ENCODE assay signal across 8 mouse cellular contexts in genomic region chr19:36554046-36554784, GRCm38 (mm10). TPM values are rescaled to one million over a fixed set of nuclear protein-coding genes. Genes with fewer than 3 reads are reported as not detected.
DNase-seq lines count a peak whose midpoint lies in the region; ATAC-seq lines count a peak whose summit lies in the region.

Gene Hectd2, plus strand, starts transcription at chr19:36554639.

- H3K4me3 ChIP-seq in embryonic facial prominence, embryonic 14.5 days (ENCODE audit: low read depth, low read length): peak within 1 kb of the TSS; percentile 89
- peak within 1 kb of the TSS; percentile 89 for H3K4me3 ChIP-seq in heart, embryonic 10.5 days
- H3K4me3 ChIP-seq in kidney, embryonic 14.5 days (ENCODE audit: low read length): peak within 1 kb of the TSS; percentile 73
- H3K4me3 ChIP-seq in liver, embryonic 12.5 days: peak within 1 kb of the TSS; percentile 81
- H3K4me3 ChIP-seq in stomach, embryonic 15.5 days (replicated peaks): peak within 1 kb of the TSS; percentile 82

- peak within 1 kb of the TSS; percentile 90 for H3K9ac ChIP-seq in embryonic facial prominence, embryonic 14.5 days (ENCODE audit: low read depth, low read length)
- peak within 1 kb of the TSS; percentile 83 for H3K9ac ChIP-seq in kidney, embryonic 14.5 days (ENCODE audit: low read depth, low read length)
- H3K9ac ChIP-seq in liver, embryonic 12.5 days: peak within 1 kb of the TSS; percentile 78
- H3K9ac ChIP-seq in stomach, embryonic 15.5 days: peak within 1 kb of the TSS; percentile 83

- no peaks in the 10 kb centered on the region for H3K9me3 ChIP-seq in embryonic facial prominence, embryonic 14.5 days (ENCODE audit: control insufficient read depth, low read length)
- no peaks in the 10 kb centered on the region for H3K9me3 ChIP-seq in heart, embryonic 10.5 days
- H3K9me3 ChIP-seq in kidney, embryonic 14.5 days (ENCODE audit: control insufficient read depth, low read length): no peaks in the 10 kb centered on the region
- no peaks in the 10 kb centered on the region for H3K9me3 ChIP-seq in liver, embryonic 12.5 days (replicated peaks)
- no peaks in the 10 kb centered on the region for H3K9me3 ChIP-seq in stomach, embryonic 15.5 days

- DNase-seq in A20 (ENCODE audit: low read depth, low spot score): peak; percentile 49
- peak; percentile 78 for DNase-seq in adrenal gland, postnatal 14 days
- DNase-seq in embryonic facial prominence, embryonic 14.5 days (ENCODE audit: low spot score): peak; percentile 75
- DNase-seq in heart, embryonic 10.5 days (ENCODE audit: low spot score): peak; percentile 84
- DNase-seq in naive thymus-derived CD4-positive, alpha-beta T cell, adult 2 months (ENCODE audit: low read depth): peak; percentile 70

- H3K36me3 ChIP-seq in embryonic facial prominence, embryonic 14.5 days (ENCODE audit: control insufficient read depth, insufficient read depth, low read length): no peaks in the 10 kb centered on the region
- no peaks in the 10 kb centered on the region for H3K36me3 ChIP-seq in heart, embryonic 10.5 days
- H3K36me3 ChIP-seq in kidney, embryonic 14.5 days (ENCODE audit: control insufficient read depth, insufficient read depth, low read length): no peaks in the 10 kb centered on the region
- no peaks in the 10 kb centered on the region for H3K36me3 ChIP-seq in liver, embryonic 12.5 days
- no peaks in the 10 kb centered on the region for H3K36me3 ChIP-seq in stomach, embryonic 15.5 days

- H3K27me3 ChIP-seq in embryonic facial prominence, embryonic 14.5 days (replicated peaks; ENCODE audit: control insufficient read depth, insufficient read depth, low read length): peaks cover 12% of the 10 kb centered on the region; the same call in 1 of the 2 replicates
- H3K27me3 ChIP-seq in heart, embryonic 10.5 days (ENCODE audit: insufficient read depth, poor library complexity, severe bottlenecking): 0 out of 2 replicates have a peak, but pooled peaks cover 7% of the 10 kb centered on the region
- no peaks in the 10 kb centered on the region for H3K27me3 ChIP-seq in kidney, embryonic 14.5 days (ENCODE audit: control insufficient read depth, insufficient read depth, low read length)
- H3K27me3 ChIP-seq in liver, embryonic 12.5 days (replicated peaks): peaks cover 43% of the 10 kb centered on the region
- H3K27me3 ChIP-seq in stomach, embryonic 15.5 days (replicated peaks): no peaks in the 10 kb centered on the region

- no peaks in the 10 kb centered on the region; the same call in 1 of the 2 replicates for H3K4me1 ChIP-seq in embryonic facial prominence, embryonic 14.5 days (ENCODE audit: control insufficient read depth, insufficient read depth, low read length)
- H3K4me1 ChIP-seq in heart, embryonic 10.5 days: no peaks in the 10 kb centered on the region
- no peaks in the 10 kb centered on the region for H3K4me1 ChIP-seq in kidney, embryonic 14.5 days (ENCODE audit: control insufficient read depth, insufficient read depth, low read length)
- peaks cover 14% of the 10 kb centered on the region; the same call in 1 of the 2 replicates for H3K4me1 ChIP-seq in liver, embryonic 12.5 days
- H3K4me1 ChIP-seq in stomach, embryonic 15.5 days: no peaks in the 10 kb centered on the region

- H3K27ac ChIP-seq in embryonic facial prominence, embryonic 14.5 days (replicated peaks; ENCODE audit: low read depth, low read length): peak within 1 kb of the TSS; percentile 82
- peak within 1 kb of the TSS; percentile 96 for H3K27ac ChIP-seq in heart, embryonic 10.5 days
- no peak within 1 kb of the TSS for H3K27ac ChIP-seq in kidney, embryonic 14.5 days (ENCODE audit: low read depth, low read length)
- peak within 1 kb of the TSS; percentile 51; the same call in 1 of the 2 replicates for H3K27ac ChIP-seq in liver, embryonic 12.5 days
- H3K27ac ChIP-seq in stomach, embryonic 15.5 days: peak within 1 kb of the TSS; percentile 84

- H3K4me2 ChIP-seq in embryonic facial prominence, embryonic 14.5 days (ENCODE audit: low read depth, low read length): peak within 1 kb of the TSS; percentile 98
- peak within 1 kb of the TSS; percentile 64 for H3K4me2 ChIP-seq in kidney, embryonic 14.5 days (replicated peaks; ENCODE audit: low read depth, low read length)
- peak within 1 kb of the TSS; percentile 99 for H3K4me2 ChIP-seq in liver, embryonic 12.5 days
- peak within 1 kb of the TSS; percentile 98 for H3K4me2 ChIP-seq in stomach, embryonic 15.5 days

- ATAC-seq in embryonic facial prominence, embryonic 14.5 days (ENCODE audit: low read depth): peak; percentile 86
- ATAC-seq in kidney, embryonic 14.5 days (ENCODE audit: low FRiP score, low TSS enrichment): peak; percentile 93
- ATAC-seq in liver, embryonic 12.5 days: peak; percentile 70
- peak; percentile 86 for ATAC-seq in stomach, embryonic 15.5 days (ENCODE audit: insufficient read depth, low FRiP score, low read depth)

- WGBS in embryonic facial prominence, embryonic 14.5 days: 0% methylated on average over 39 of the region's 92 CpGs
- WGBS in heart, embryonic 10.5 days: 13% methylated on average over 92 of the region's 92 CpGs
- under 1% methylated on average over 61 of the region's 92 CpGs for WGBS in kidney, embryonic 14.5 days
- 2% methylated on average over 86 of the region's 92 CpGs for WGBS in liver, embryonic 12.5 days (ENCODE audit: insufficient replicate concordance)
- under 1% methylated on average over 86 of the region's 92 CpGs for WGBS in stomach, embryonic 15.5 days

RNA-seq across cellular contexts. Expression of gene Hectd2, which starts in this region (rescaled TPM):
- 3.1 and 4.1 TPM in 2 replicates for total RNA-seq in adrenal gland, postnatal 14 days (2021)
- 4.3 and 4.9 TPM in 2 replicates for polyA plus RNA-seq in embryonic facial prominence, embryonic 14.5 days (2014; fragmentation: Nextera tagmentation; extraction: Ambion mirVana)
- 6.7 and 11.4 TPM in 2 replicates for polyA plus RNA-seq in heart, embryonic 10.5 days (2016; fragmentation: Nextera tagmentation; extraction: Ambion mirVana)
- polyA plus RNA-seq in kidney, embryonic 14.5 days (2014; fragmentation: Nextera tagmentation; extraction: Ambion mirVana): 2.3 and 3.2 TPM in 2 replicates
- 0.82 and 0.96 TPM in 2 replicates for polyA plus RNA-seq in liver, embryonic 12.5 days (2016; fragmentation: Nextera tagmentation; extraction: Ambion mirVana)
- 4.5 and 5.3 TPM in 2 replicates for polyA plus RNA-seq in stomach, embryonic 15.5 days (2015; fragmentation: Nextera tagmentation; extraction: Ambion mirVana)

Comparison
In these comparisons a context has a peak if more than half of its experiments do, and no peak if none do; other contexts are left out.
1. Peak in ATAC-seq, H3K4me3 ChIP-seq, H3K27ac ChIP-seq, H3K9ac ChIP-seq and H3K4me2 ChIP-seq in liver, embryonic 12.5 days; RNA of the gene not detected or under 1 TPM.